Mouse (Mus musculus): ENCODE results near the gene Abtb2. TPM values are rescaled to one million over a fixed set of nuclear protein-coding genes. Genes with fewer than 3 reads are reported as not detected.

Abtb2 gene
- total RNA-seq, 2 experiments from 2014 or later: 21.9 to 24.4 TPM

DNA sequence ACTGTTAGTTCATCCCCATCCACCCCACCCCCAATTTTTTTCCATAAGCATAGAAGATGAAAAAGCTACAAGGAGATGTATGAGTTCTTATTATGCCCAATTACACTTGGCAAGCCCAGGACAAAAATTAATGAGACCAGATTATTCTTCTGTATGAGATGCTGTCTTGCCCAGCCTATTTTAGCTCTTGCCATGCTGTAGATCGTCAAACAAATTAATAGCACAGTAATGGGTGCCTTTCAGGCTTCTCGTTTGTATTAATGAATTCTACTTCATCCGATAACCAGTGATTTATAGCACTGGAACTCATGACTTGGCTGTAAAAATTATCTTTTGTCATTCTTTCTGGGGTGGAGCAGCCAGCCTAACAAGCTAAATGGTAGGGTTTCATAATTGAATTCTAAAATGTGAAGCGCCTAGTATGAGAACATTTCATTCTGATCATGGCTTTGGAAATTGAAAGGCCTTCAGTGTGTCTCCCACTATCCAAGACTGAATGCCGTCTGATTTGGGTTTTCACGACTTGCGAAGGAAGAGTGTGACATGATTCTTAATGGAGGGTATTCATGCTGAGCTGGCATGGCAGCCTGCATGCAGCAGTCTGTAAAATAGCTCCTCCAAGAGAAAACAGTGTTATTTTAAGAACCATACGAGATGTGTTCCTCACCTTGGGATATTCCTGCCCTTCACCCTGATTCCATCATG, 44.9 kb downstream of the Abtb2 start:
- no peak for DNase-seq
- intact Hi-C loops (cut with DNase I): no loop called here

- no peak for DNase-seq
- intact Hi-C loops (cut with DNase I): no loop called here
Observed at GRCm38 (mm10) chr2:103613865-103614264, 47.8 kb downstream of the Abtb2 start.

- intact Hi-C loops (cut with DNase I): no loop called here
- DNase-seq: no peak
Observed at GRCm38 (mm10) chr2:103615028-103615427, 48.9 kb downstream of the Abtb2 start.

DNA sequence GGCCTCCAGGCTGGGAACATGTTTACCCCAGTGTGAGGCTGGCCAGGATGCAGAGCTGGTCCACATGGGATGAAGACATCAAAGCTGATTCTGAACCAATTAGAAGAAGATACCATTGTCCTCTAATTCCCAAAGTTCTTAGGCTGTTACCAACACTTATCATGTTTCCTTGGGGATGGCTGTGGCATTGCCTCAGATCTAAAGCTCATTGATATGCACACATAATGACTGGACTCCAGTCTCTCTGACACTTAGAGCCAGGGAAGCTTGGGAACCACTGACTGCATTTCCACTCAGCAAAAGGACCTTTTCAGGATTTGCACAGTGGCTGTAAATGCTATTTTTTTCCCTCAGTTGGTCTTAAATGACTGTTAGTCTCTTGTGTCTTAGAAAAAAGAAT, 52.3 kb downstream of the Abtb2 start:
- intact Hi-C loops (cut with DNase I): no loop called here
- DNase-seq: no peak

- intact Hi-C loops (cut with DNase I): no loop called here
- no peak for DNase-seq
Observed at GRCm38 (mm10) chr2:103622950-103623349, 56.8 kb downstream of the Abtb2 start.

GRCm38 (mm10) chr2:103625349-103625932, 59.3 kb downstream of the Abtb2 start:
- no peak for DNase-seq
- intact Hi-C loops (cut with DNase I): no loop called here

DNA sequence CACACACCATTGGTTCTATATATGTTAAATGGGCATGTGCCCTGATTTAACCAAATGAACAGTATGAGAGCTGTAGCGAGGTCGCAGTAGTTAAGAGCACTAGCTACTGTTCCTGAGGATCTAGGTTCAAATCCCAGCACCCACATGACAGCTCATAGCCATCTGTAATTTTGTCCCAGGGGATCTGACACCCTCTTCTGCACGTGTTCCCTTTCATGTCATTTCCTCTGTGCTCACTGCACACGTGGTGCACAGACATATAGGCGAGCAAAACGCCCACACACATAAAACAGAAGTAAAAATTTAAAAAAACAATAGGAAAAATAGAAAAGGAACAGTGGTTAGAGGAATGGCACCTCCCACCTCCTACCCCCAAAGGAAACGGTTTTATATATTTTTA, 61.0 kb downstream of the Abtb2 start:
- DNase-seq: no peak
- intact Hi-C loops (cut with DNase I): no loop called here

DNA sequence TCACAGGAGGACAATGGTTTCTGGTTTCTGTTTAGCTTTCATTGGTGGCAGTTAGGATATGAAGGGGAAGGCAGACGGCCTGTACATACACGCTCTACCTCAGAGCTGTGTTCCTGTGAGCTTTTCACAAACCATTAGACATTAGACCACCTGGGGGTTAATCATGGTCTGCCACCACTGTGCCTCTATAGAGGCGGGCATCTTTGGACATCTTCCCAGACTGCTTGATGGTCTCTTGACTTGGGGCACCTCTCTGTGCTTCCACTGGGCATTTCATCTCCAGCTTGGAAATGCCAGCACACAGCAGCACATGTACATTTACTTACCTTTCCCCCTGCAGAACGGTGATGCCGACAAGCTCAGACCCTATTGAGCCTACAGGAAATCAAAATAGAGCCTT, 63.8 kb downstream of the Abtb2 start:
- no peak for DNase-seq
- intact Hi-C loops (cut with DNase I): no loop called here

GRCm38 (mm10) chr2:103631293-103631717, 65.2 kb downstream of the Abtb2 start:
- intact Hi-C loops (cut with DNase I): no loop called here
- DNase-seq: no peak

- intact Hi-C loops (cut with DNase I): no loop called here
- DNase-seq: no peak
Observed at GRCm38 (mm10) chr2:103632136-103632925, 66.2 kb downstream of the Abtb2 start.

GRCm38 (mm10) chr2:103632926-103633250, 66.8 kb downstream of the Abtb2 start:
- intact Hi-C loops (cut with DNase I): no loop called here
- DNase-seq: no peak

GRCm38 (mm10) chr2:103635731-103636487, 69.8 kb downstream of the Abtb2 start:
- intact Hi-C loops (cut with DNase I): no loop called here
- no peak for DNase-seq

GRCm38 (mm10) chr2:103637385-103637784, 71.3 kb downstream of the Abtb2 start:
- DNase-seq: no peak
- intact Hi-C loops (cut with DNase I): no loop called here

- intact Hi-C loops (cut with DNase I): no loop called here
Observed at GRCm38 (mm10) chr2:103637943-103638342, 71.8 kb downstream of the Abtb2 start.

GRCm38 (mm10) chr2:103639701-103640100, 73.6 kb downstream of the Abtb2 start:
- intact Hi-C loops (cut with DNase I): loop anchor here (5.0 kb wide), 2 partner anchors 63 to 72 kb away; partner anchors contain the start of gene Abtb2

More at GRCm38 (mm10) chr2:103637943-103638342, 71.8 kb downstream of the Abtb2 start:
- no peak for DNase-seq

DNA sequence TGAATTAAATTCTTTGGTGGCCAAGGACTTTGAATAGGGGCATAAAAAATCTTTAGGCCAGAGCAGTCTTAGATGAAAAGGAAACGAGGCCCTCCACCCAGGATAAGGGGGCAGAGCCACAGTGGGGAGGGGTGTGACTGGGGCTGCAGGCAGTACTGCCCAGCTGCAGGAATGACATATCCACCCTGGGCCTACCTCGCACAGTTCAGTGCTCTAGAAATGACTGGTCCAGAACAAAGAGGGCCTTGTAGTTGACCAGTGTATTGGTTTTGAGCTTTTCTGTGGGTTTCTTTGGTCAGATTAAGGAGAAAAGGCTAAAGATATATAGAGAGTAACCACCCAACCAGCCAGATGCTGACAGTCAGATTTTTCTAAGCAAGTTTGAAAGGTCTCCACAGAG, 74.8 kb downstream of the Abtb2 start:
- intact Hi-C loops (cut with DNase I): loop anchor here (5.0 kb wide), 2 partner anchors 61 to 74 kb away; partner anchors contain the start of gene Abtb2
- DNase-seq: no peak

More at GRCm38 (mm10) chr2:103639701-103640100, 73.6 kb downstream of the Abtb2 start:
- DNase-seq: no peak

GRCm38 (mm10) chr2:103643584-103644211, 77.6 kb downstream of the Abtb2 start:
- no peak for DNase-seq
- intact Hi-C loops (cut with DNase I): loop anchor here (5.0 kb wide), 2 partner anchors 59 to 76 kb away; partner anchors contain the start of gene Abtb2

- no peak for DNase-seq
- intact Hi-C loops (cut with DNase I): loop anchor here (5.0 kb wide), 2 partner anchors 58 to 77 kb away; partner anchors contain the start of gene Abtb2
Observed at GRCm38 (mm10) chr2:103644418-103644817, 78.3 kb downstream of the Abtb2 start.

- no peak for DNase-seq
- intact Hi-C loops (cut with DNase I): no loop called here
Observed at GRCm38 (mm10) chr2:103650314-103650879, 84.3 kb downstream of the Abtb2 start.

- intact Hi-C loops (cut with DNase I): no loop called here
- DNase-seq: no peak
Observed at GRCm38 (mm10) chr2:103652121-103652520, 86.0 kb downstream of the Abtb2 start.
